Mouse (Mus musculus) liver, postnatal 0 days (tissue): ENCODE measurements around the gene 4930438A08Rik.

Source experiments
- CTCF ChIP-seq: sonication (generic); IDR thresholded peaks from 2 replicates; pipeline ENCODE4 v1.5.1; 2016; ENCODE audit warnings: antibody characterized with exemption, low read depth
- EP300 ChIP-seq: IDR thresholded peaks from 2 replicates; pipeline ENCODE4 v1.6.1; 2016; ENCODE audit warnings: antibody characterized with exemption, low read depth, mild to moderate bottlenecking

DNA sequence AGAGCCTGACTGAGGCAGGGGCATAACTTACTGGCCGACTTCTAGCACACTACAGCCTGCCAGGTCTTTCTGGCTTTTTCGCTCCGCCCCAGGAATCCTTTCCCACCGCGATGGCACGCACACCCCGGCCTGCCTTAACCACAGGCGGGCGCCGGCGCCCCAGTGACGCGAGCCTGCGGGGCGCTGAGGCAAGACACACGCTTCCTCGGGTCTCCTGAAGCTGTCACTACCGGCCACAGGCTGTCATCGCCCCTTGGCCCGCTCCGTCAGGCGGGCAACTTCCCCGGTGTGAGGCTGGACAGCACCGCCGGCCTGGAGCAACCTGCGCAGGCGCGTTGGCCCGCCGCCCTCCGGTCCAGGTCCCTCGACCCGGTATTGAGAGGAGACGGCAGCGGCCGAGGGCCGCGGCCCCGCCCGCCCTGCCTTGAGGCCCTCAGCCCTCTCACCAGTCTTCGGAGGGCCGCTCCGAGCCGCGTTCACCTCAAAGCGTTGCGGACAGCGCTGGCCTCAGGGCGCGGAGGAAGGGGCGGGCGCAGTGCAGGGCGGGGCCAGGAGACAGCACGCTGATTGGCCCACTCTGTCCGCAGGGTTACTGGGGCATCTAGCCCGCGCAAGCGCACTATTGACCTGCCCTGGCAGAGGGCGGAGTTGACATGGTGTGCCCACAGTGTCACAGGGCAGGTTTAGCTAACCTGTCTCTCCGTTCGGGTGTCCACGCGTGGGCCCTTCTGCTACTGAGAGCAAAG is 48.4 kb downstream of the 4930438A08Rik start:
- peak; percentile 22; the same call in 1 of the 2 replicates for TF ChIP-seq CTCF
- no peak for TF ChIP-seq EP300
